Mouse (Mus musculus): ENCODE measurements around the gene Pnpo. TPM values are rescaled to one million over a fixed set of nuclear protein-coding genes. Genes with fewer than 3 reads are reported as not detected.

Pnpo gene
- polyA plus RNA-seq, 1 experiment from 2014 or later: 26.0 TPM

- 85% methylated on average over 5 of the region's 5 CpGs for WGBS
- no peak overlapping the region for H3K27ac ChIP-seq (ENCODE audit: low read depth, low read length)
- H3K9ac ChIP-seq (ENCODE audit: low read depth, low read length): no peak overlapping the region
- H3K36me3 ChIP-seq (ENCODE audit: control insufficient read depth, insufficient read depth, low read length): no peaks in the 10 kb centered on the region
- DNase-seq (ENCODE audit: low spot score) (no peak), ATAC-seq (ENCODE audit: low FRiP score) (no peak)
- no peaks in the 10 kb centered on the region for H3K9me3 ChIP-seq (ENCODE audit: control insufficient read depth, low read length)
- peaks cover 8% of the 10 kb centered on the region for H3K4me1 ChIP-seq (replicated peaks; ENCODE audit: control insufficient read depth, insufficient read depth, low read length)
- H3K27me3 ChIP-seq (ENCODE audit: control insufficient read depth, insufficient read depth, low read length): no peaks in the 10 kb centered on the region
- no peak overlapping the region for H3K4me3 ChIP-seq (ENCODE audit: low read depth, low read length)
- no peak overlapping the region for H3K4me2 ChIP-seq (replicated peaks; ENCODE audit: low read depth, low read length)
Measured at GRCm38 (mm10) chr11:96974813-96975212, 31.0 kb upstream of the Pnpo start.

DNA sequence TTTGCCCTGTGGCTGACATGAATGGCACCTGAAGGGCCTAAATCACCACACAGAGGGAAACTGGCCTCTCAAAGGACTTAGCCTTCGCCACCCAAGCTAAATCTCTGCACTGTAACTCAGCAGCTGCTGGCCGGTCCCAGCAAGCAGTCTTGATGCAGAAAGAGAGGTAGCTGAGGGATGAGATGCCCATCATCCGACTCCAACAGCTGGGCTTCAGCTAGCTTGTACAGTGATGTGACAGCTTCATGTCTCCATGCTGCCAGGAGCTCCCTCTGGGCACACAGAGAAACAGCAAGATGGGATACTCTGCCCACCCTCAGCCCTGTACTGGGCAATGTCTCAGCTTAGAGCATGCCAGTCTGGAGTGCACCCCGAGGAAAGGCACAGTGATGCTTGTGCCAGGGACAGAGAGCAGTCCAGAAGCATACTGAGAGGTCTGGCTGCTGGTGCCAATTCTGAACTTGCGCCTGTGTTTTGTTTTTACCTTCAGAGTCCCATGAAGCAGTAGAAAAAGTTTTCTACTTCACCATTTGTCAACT is 29.7 kb upstream of the Pnpo start:
- no peak overlapping the region for H3K27ac ChIP-seq (ENCODE audit: low read depth, low read length)
- no peaks in the 10 kb centered on the region for H3K27me3 ChIP-seq (ENCODE audit: control insufficient read depth, insufficient read depth, low read length)
- no peak overlapping the region for H3K9ac ChIP-seq (ENCODE audit: low read depth, low read length)
- no peak for DNase-seq (ENCODE audit: low spot score)
- no peak for ATAC-seq (ENCODE audit: low FRiP score)
- WGBS: 93% methylated on average over 5 of the region's 5 CpGs
- no peaks in the 10 kb centered on the region for H3K9me3 ChIP-seq (ENCODE audit: control insufficient read depth, low read length)
- H3K36me3 ChIP-seq (ENCODE audit: control insufficient read depth, insufficient read depth, low read length): no peaks in the 10 kb centered on the region
- no peak overlapping the region for H3K4me3 ChIP-seq (ENCODE audit: low read depth, low read length)
- peaks cover 9% of the 10 kb centered on the region for H3K4me1 ChIP-seq (replicated peaks; ENCODE audit: control insufficient read depth, insufficient read depth, low read length)
- H3K4me2 ChIP-seq (replicated peaks; ENCODE audit: low read depth, low read length): no peak overlapping the region

- Histone ChIP-seq H3K4me3 (ENCODE audit: low read depth, low read length) (no peak overlapping the region), H3K36me3 (ENCODE audit: control insufficient read depth, insufficient read depth, low read length) (no peaks in the 10 kb centered on the region), H3K9ac (ENCODE audit: low read depth, low read length) (no peak overlapping the region), H3K4me1 (replicated peaks; ENCODE audit: control insufficient read depth, insufficient read depth, low read length) (peaks cover 7% of the 10 kb centered on the region; the same call in 1 of the 2 replicates), H3K4me2 (replicated peaks; ENCODE audit: low read depth, low read length) (no peak overlapping the region), H3K27ac (ENCODE audit: low read depth, low read length) (no peak overlapping the region), H3K27me3 (ENCODE audit: control insufficient read depth, insufficient read depth, low read length) (no peaks in the 10 kb centered on the region), H3K9me3 (ENCODE audit: control insufficient read depth, low read length) (no peaks in the 10 kb centered on the region)
- DNase-seq (ENCODE audit: low spot score): no peak
- ATAC-seq (ENCODE audit: low FRiP score): no peak
- WGBS: 86% methylated on average over 5 of the region's 5 CpGs
Measured at GRCm38 (mm10) chr11:96972906-96973305, 29.1 kb upstream of the Pnpo start.

DNA sequence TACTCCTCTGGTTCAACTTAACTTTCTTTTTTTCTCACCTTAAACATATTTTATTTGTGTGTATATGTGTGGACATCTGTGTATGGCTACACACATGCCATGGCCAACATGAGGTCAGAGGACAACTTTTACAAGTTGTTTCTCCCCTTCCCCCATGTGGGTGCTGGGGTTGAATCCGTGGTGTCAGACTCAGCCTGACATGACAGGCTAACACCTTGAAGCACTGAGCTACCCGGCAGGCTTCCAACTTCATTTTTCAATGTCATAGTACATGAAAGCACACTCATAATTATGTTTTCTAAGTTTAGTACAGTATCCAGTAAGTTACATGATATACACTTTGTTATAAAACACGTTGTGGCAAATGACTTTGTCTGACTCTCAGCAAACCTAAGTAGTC is 26.6 kb upstream of the Pnpo start:
- Histone ChIP-seq H3K4me1 (replicated peaks; ENCODE audit: control insufficient read depth, insufficient read depth, low read length) (0 out of 2 replicates have a peak, but pooled peaks cover 2% of the 10 kb centered on the region), H3K36me3 (ENCODE audit: control insufficient read depth, insufficient read depth, low read length) (no peaks in the 10 kb centered on the region), H3K4me2 (replicated peaks; ENCODE audit: low read depth, low read length) (no peak overlapping the region), H3K9me3 (ENCODE audit: control insufficient read depth, low read length) (no peaks in the 10 kb centered on the region), H3K27ac (ENCODE audit: low read depth, low read length) (no peak overlapping the region), H3K9ac (ENCODE audit: low read depth, low read length) (no peak overlapping the region), H3K4me3 (ENCODE audit: low read depth, low read length) (no peak overlapping the region), H3K27me3 (ENCODE audit: control insufficient read depth, insufficient read depth, low read length) (no peaks in the 10 kb centered on the region)
- 84% methylated on average over 3 of the region's 3 CpGs for WGBS
- DNase-seq (ENCODE audit: low spot score) (no peak), ATAC-seq (ENCODE audit: low FRiP score) (no peak)

DNA sequence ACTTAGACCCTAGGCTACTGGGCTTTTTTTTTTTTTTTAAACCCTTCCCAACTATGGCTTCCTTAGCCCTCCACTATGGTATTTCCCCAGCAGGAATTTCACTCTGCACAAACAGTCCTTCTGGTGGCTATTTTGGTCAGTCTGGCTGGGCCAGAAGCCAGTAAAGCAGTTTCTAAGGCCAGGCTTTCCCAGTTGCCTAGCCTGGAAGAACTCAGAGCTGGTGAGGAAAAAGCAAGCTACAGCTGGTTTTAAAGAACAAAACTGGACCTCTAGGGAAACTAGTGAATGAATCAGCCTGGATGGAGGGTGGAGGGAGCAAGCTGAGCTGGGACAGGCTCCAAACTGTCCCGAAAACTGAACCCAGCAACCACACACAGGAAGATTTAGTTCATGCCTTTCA is 26.0 kb upstream of the Pnpo start:
- H3K9ac ChIP-seq (ENCODE audit: low read depth, low read length): no peak overlapping the region
- 85% methylated on average over 1 of the region's 1 CpGs for WGBS
- no peaks in the 10 kb centered on the region for H3K9me3 ChIP-seq (ENCODE audit: control insufficient read depth, low read length)
- ATAC-seq (ENCODE audit: low FRiP score) (no peak), DNase-seq (ENCODE audit: low spot score) (no peak)
- no peaks in the 10 kb centered on the region for H3K36me3 ChIP-seq (ENCODE audit: control insufficient read depth, insufficient read depth, low read length)
- 0 out of 2 replicates have a peak, but pooled peaks cover 2% of the 10 kb centered on the region for H3K4me1 ChIP-seq (replicated peaks; ENCODE audit: control insufficient read depth, insufficient read depth, low read length)
- no peak overlapping the region for H3K27ac ChIP-seq (ENCODE audit: low read depth, low read length)
- H3K4me2 ChIP-seq (replicated peaks; ENCODE audit: low read depth, low read length): no peak overlapping the region
- no peak overlapping the region for H3K4me3 ChIP-seq (ENCODE audit: low read depth, low read length)
- H3K27me3 ChIP-seq (ENCODE audit: control insufficient read depth, insufficient read depth, low read length): no peaks in the 10 kb centered on the region

DNA sequence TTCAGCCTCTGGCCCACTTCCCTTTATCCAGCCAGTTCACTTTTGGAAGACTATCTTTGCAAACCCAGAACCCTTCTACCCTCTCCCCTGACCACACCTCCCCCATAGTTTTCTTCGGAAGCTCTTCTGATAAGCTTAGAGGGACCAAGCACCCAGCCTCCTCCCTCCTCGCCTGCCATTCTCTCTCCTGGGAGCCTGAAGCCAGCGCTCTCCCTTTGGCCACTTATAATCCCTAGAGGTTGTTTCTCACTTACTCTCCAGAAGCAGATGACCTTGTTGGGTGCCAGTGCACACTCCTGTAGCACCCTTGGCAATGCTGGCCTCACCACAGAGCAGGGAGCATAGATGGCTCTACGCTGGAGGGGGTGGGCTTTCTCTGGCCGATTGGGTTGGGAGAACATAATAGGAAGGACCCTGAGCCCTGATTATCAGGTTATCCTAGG is 25.5 kb upstream of the Pnpo start:
- no peaks in the 10 kb centered on the region for H3K9me3 ChIP-seq (ENCODE audit: control insufficient read depth, low read length)
- 0 out of 2 replicates have a peak, but pooled peaks cover 2% of the 10 kb centered on the region for H3K4me1 ChIP-seq (replicated peaks; ENCODE audit: control insufficient read depth, insufficient read depth, low read length)
- no peak overlapping the region for H3K4me3 ChIP-seq (ENCODE audit: low read depth, low read length)
- H3K9ac ChIP-seq (ENCODE audit: low read depth, low read length): no peak overlapping the region
- H3K36me3 ChIP-seq (ENCODE audit: control insufficient read depth, insufficient read depth, low read length): no peaks in the 10 kb centered on the region
- ATAC-seq (ENCODE audit: low FRiP score): no peak
- DNase-seq (ENCODE audit: low spot score): no peak
- no peak overlapping the region for H3K4me2 ChIP-seq (replicated peaks; ENCODE audit: low read depth, low read length)
- no peaks in the 10 kb centered on the region for H3K27me3 ChIP-seq (ENCODE audit: control insufficient read depth, insufficient read depth, low read length)
- 75% methylated on average over 5 of the region's 5 CpGs for WGBS
- no peak overlapping the region for H3K27ac ChIP-seq (ENCODE audit: low read depth, low read length)

GRCm38 (mm10) chr11:96968476-96968875 is 24.7 kb upstream of the Pnpo start:
- no peak overlapping the region for H3K4me2 ChIP-seq (replicated peaks; ENCODE audit: low read depth, low read length)
- peak overlapping the region; percentile 47; the same call in 1 of the 2 replicates for H3K27ac ChIP-seq (ENCODE audit: low read depth, low read length)
- no peak for ATAC-seq (ENCODE audit: low FRiP score)

GRCm38 (mm10) chr11:96967544-96968269 is 23.9 kb upstream of the Pnpo start:
- no peak overlapping the region for H3K27ac ChIP-seq (ENCODE audit: low read depth, low read length)
- no peak overlapping the region for H3K9ac ChIP-seq (ENCODE audit: low read depth, low read length)
- no peaks in the 10 kb centered on the region for H3K9me3 ChIP-seq (ENCODE audit: control insufficient read depth, low read length)
- H3K4me3 ChIP-seq (ENCODE audit: low read depth, low read length): no peak overlapping the region
- no peak for DNase-seq (ENCODE audit: low spot score)
- H3K4me1 ChIP-seq (replicated peaks; ENCODE audit: control insufficient read depth, insufficient read depth, low read length): 0 out of 2 replicates have a peak, but pooled peaks cover 2% of the 10 kb centered on the region
- no peak for ATAC-seq (ENCODE audit: low FRiP score)
- no peaks in the 10 kb centered on the region for H3K36me3 ChIP-seq (ENCODE audit: control insufficient read depth, insufficient read depth, low read length)
- H3K27me3 ChIP-seq (ENCODE audit: control insufficient read depth, insufficient read depth, low read length): no peaks in the 10 kb centered on the region
- 88% methylated on average over 11 of the region's 11 CpGs for WGBS
- no peak overlapping the region for H3K4me2 ChIP-seq (replicated peaks; ENCODE audit: low read depth, low read length)

More at GRCm38 (mm10) chr11:96968476-96968875, 24.7 kb upstream of the Pnpo start:
- Histone ChIP-seq H3K9me3 (ENCODE audit: control insufficient read depth, low read length) (no peaks in the 10 kb centered on the region), H3K27me3 (ENCODE audit: control insufficient read depth, insufficient read depth, low read length) (no peaks in the 10 kb centered on the region), H3K4me1 (replicated peaks; ENCODE audit: control insufficient read depth, insufficient read depth, low read length) (0 out of 2 replicates have a peak, but pooled peaks cover 2% of the 10 kb centered on the region), H3K9ac (ENCODE audit: low read depth, low read length) (no peak overlapping the region), H3K4me3 (ENCODE audit: low read depth, low read length) (no peak overlapping the region), H3K36me3 (ENCODE audit: control insufficient read depth, insufficient read depth, low read length) (no peaks in the 10 kb centered on the region)
- WGBS: 70% methylated on average over 6 of the region's 6 CpGs
- DNase-seq (ENCODE audit: low spot score): no peak

Data from hindbrain, embryonic 11.5 days (tissue).